Mouse (Mus musculus) neural tube, embryonic 15.5 days (tissue): ENCODE measurements at regions not wholly inside any gene's neighbourhood (a gene's known extent, or its start where the extent isn't known, plus 50 kb on each side); places are given as distances from the start of the nearest gene placed in this dataset.

Experiments used
- ATAC-seq: fragments of 200-750 bp; cut with Nextera tagmentation; 2 replicates; pipeline ENCODE4 v1.8.0; 2017; ENCODE audit warnings: mild to moderate bottlenecking, moderate TSS enrichment, moderate library complexity; ENCODE audit not compliant: low FRiP score
- H3K27ac ChIP-seq: fragments of 300-500 bp; sonication (generic); replicated peaks from 2 replicates; pipeline ENCODE4 v1.5.1; 2015; ENCODE audit warnings: mild to moderate bottlenecking, inconsistent platforms
- H3K27me3 ChIP-seq: fragments of 300-500 bp; sonication (generic); replicated peaks from 2 replicates; pipeline ENCODE4 v1.6.1; 2015; ENCODE audit warnings: inconsistent platforms
- H3K36me3 ChIP-seq: fragments of 300-500 bp; sonication (generic); 2 replicates; pipeline ENCODE4 v1.6.1; 2015; ENCODE audit warnings: inconsistent platforms
- H3K4me1 ChIP-seq: fragments of 300-500 bp; sonication (generic); 2 replicates; pipeline ENCODE4 v1.6.1; 2015; ENCODE audit warnings: inconsistent platforms
- H3K4me2 ChIP-seq: fragments of 300-500 bp; sonication (generic); 2 replicates; pipeline ENCODE4 v1.6.1; 2015; ENCODE audit warnings: inconsistent platforms, mild to moderate bottlenecking, moderate library complexity
- H3K4me3 ChIP-seq: fragments of 300-500 bp; sonication (generic); replicated peaks from 2 replicates; pipeline ENCODE4 v1.5.1; 2015; ENCODE audit warnings: mild to moderate bottlenecking, inconsistent platforms
- H3K9ac ChIP-seq: fragments of 300-500 bp; sonication (generic); replicated peaks from 2 replicates; pipeline ENCODE4 v1.6.1; 2015; ENCODE audit warnings: mild to moderate bottlenecking, inconsistent platforms
- H3K9me3 ChIP-seq: fragments of 300-500 bp; sonication (generic); replicated peaks from 2 replicates; pipeline ENCODE4 v1.6.1; 2016; ENCODE audit warnings: inconsistent platforms
- WGBS: fragments of 180-500 bp; shearing (Covaris S2); methylation state at CpG from one replicate; pipeline ENCODE4 v1.1.7; 2015; ENCODE audit warnings: mixed read lengths; 5-methylcytosine and 5-hydroxymethylcytosine counted together

GRCm38 (mm10) chr13:79320146-79320545 lies 1120.6 kb upstream of the Nr2f1 start:
- Histone ChIP-seq H3K27me3 (no peaks in the 10 kb centered on the region), H3K4me2 (no peak overlapping the region), H3K27ac (no peak overlapping the region), H3K4me1 (no peaks in the 10 kb centered on the region), H3K9me3 (no peaks in the 10 kb centered on the region), H3K4me3 (no peak overlapping the region), H3K36me3 (no peaks in the 10 kb centered on the region), H3K9ac (no peak overlapping the region)
- no peak for ATAC-seq
- WGBS, result 65% methylated on average over 2 of the region's 2 CpGs

DNA sequence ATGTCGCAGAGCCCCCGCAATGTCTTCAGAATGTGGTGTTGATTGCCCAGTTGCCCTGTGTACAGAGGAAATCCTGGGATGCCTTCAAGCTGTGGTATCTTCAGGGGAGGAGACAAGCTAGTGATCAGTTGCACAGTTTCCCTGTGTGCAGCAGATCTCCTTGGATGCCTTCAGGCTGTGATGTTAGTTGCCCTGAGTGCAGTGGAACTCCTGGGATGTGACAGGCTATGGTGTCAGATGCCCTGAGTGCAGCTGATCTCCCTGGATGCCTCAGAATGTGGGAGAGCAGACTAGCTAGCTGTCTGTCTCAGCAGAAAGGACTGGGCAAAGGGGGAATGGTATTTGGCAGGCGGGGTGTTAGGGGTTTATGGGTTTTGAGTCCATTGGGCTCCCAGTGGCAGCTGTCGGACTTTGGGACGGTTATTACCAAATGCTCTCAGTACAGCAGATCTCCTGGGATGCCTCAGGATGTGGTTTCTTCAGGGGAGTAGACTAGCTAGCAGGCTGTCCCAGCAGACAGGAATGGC lies 1110.1 kb upstream of the Nr2f1 start:
- H3K36me3 ChIP-seq, result no peaks in the 10 kb centered on the region
- H3K27ac ChIP-seq, result no peak overlapping the region

GRCm38 (mm10) chr13:79297225-79297710 lies 1097.7 kb upstream of the Nr2f1 start:
- no peak overlapping the region for H3K4me3 ChIP-seq
- no peak for ATAC-seq
- H3K4me1 ChIP-seq, result no peaks in the 10 kb centered on the region
- H3K36me3 ChIP-seq, result no peaks in the 10 kb centered on the region
- H3K9ac ChIP-seq, result no peak overlapping the region
- no peaks in the 10 kb centered on the region for H3K9me3 ChIP-seq
- no peak overlapping the region for H3K27ac ChIP-seq
- no peak overlapping the region for H3K4me2 ChIP-seq
- no peaks in the 10 kb centered on the region for H3K27me3 ChIP-seq
- 32% methylated on average over 6 of the region's 6 CpGs for WGBS

More for the DNA sequence above, 1110.1 kb upstream of the Nr2f1 start:
- H3K4me1 ChIP-seq, result no peaks in the 10 kb centered on the region
- 87% methylated on average over 5 of the region's 5 CpGs for WGBS
- ATAC-seq, result no peak
- H3K4me2 ChIP-seq, result no peak overlapping the region
- H3K27me3 ChIP-seq, result no peaks in the 10 kb centered on the region
- no peaks in the 10 kb centered on the region for H3K9me3 ChIP-seq
- no peak overlapping the region for H3K9ac ChIP-seq
- H3K4me3 ChIP-seq, result no peak overlapping the region

GRCm38 (mm10) chr13:79288022-79288421 lies 1088.5 kb upstream of the Nr2f1 start:
- Histone ChIP-seq H3K9ac (no peak overlapping the region), H3K9me3 (no peaks in the 10 kb centered on the region), H3K36me3 (no peaks in the 10 kb centered on the region), H3K4me3 (no peak overlapping the region), H3K4me1 (no peaks in the 10 kb centered on the region), H3K27ac (no peak overlapping the region), H3K4me2 (no peak overlapping the region), H3K27me3 (no peaks in the 10 kb centered on the region)
- 98% methylated on average over 1 of the region's 1 CpGs for WGBS
- ATAC-seq, result no peak

DNA sequence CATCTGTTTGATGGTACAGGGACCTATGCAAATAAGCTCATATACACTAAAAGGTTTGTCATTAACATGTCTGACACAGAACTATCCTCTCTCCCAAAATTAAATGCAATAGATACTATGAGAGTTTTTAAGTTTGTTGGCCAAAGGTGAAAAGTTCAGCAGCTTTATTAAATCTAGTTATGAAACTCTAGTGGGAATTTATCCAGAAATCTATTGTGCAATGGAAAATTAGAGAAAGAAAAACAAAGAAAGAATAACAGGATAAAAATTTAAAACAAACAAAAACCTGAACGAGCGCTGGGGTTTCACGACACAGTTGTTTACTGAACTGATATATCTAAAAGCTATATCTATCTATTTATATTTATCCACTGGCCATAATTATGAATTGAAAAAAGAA lies 1086.6 kb upstream of the Nr2f1 start:
- Histone ChIP-seq H3K27me3 (no peaks in the 10 kb centered on the region), H3K9ac (no peak overlapping the region), H3K27ac (no peak overlapping the region), H3K4me1 (no peaks in the 10 kb centered on the region), H3K4me3 (no peak overlapping the region), H3K4me2 (no peak overlapping the region), H3K9me3 (no peaks in the 10 kb centered on the region), H3K36me3 (no peaks in the 10 kb centered on the region)
- ATAC-seq, result no peak
- 95% methylated on average over 3 of the region's 3 CpGs for WGBS

GRCm38 (mm10) chr13:79285478-79285877 lies 1085.9 kb upstream of the Nr2f1 start:
- no peak overlapping the region for H3K27ac ChIP-seq
- no peak for ATAC-seq
- H3K4me1 ChIP-seq, result no peaks in the 10 kb centered on the region
- no peak overlapping the region for H3K4me2 ChIP-seq
- no peaks in the 10 kb centered on the region for H3K27me3 ChIP-seq
- 4% methylated on average over 2 of the region's 2 CpGs for WGBS
- no peaks in the 10 kb centered on the region for H3K36me3 ChIP-seq
- H3K9me3 ChIP-seq, result no peaks in the 10 kb centered on the region
- H3K9ac ChIP-seq, result no peak overlapping the region
- no peak overlapping the region for H3K4me3 ChIP-seq

DNA sequence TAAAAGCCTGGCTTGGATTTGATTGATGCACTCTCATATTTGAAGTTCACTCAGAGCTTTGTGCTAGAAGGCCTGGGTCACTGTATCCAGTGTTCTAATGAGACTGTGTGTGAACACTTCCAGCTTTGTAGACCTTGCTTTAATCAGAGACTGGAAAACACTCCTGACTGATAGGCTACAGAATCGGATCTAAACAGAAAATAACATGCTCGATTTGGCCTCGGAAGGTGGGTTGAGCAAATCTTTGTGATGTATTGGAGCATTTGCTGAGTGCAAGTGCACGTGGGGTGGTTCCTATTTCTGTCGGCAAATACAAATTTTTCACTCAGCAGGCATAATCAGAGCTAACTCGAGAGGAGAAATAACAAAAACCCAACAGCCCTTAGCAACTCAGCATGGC lies 1078.2 kb upstream of the Nr2f1 start:
- 36% methylated on average over 6 of the region's 6 CpGs for WGBS
- H3K9me3 ChIP-seq, result no peaks in the 10 kb centered on the region
- no peak overlapping the region for H3K9ac ChIP-seq
- no peak overlapping the region for H3K27ac ChIP-seq
- peak overlapping the region; percentile 25; the same call in 1 of the 2 replicates for H3K4me2 ChIP-seq
- no peaks in the 10 kb centered on the region for H3K36me3 ChIP-seq
- peaks cover 4% of the 10 kb centered on the region; the same call in 1 of the 2 replicates for H3K4me1 ChIP-seq
- peak; percentile 41; the same call in 1 of the 2 replicates for ATAC-seq
- H3K4me3 ChIP-seq, result no peak overlapping the region
- H3K27me3 ChIP-seq, result no peaks in the 10 kb centered on the region

- no peak overlapping the region for H3K27ac ChIP-seq
- ATAC-seq, result no peak
Measured at GRCm38 (mm10) chr13:79277313-79277712, 1077.8 kb upstream of the Nr2f1 start.

DNA sequence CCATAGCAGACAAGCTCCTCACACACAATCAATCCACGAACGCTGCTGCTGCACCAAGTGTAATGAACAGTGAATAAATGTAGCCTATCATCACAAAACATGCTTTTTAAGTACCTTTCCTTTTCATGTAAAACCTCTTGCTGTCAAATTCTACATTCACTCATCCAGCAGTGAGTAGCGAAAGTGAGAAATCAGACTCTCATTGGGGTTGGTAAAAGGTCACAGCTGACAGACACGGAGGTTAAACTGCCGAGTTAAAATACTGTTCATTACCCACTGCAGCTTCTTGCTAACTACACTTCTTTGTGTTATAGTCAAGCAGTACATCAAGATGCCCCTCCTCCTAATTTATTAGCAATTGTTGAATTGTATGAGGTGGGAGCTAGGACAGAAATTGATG lies 1055.8 kb upstream of the Nr2f1 start:
- H3K4me2 ChIP-seq, result no peak overlapping the region
- ATAC-seq, result no peak
- no peaks in the 10 kb centered on the region for H3K36me3 ChIP-seq
- no peak overlapping the region for H3K9ac ChIP-seq
- H3K27ac ChIP-seq, result no peak overlapping the region
- H3K9me3 ChIP-seq, result no peaks in the 10 kb centered on the region
- H3K27me3 ChIP-seq, result no peaks in the 10 kb centered on the region
- H3K4me1 ChIP-seq, result peaks cover 5% of the 10 kb centered on the region; the same call in 1 of the 2 replicates
- H3K4me3 ChIP-seq, result no peak overlapping the region
- WGBS, result 13% methylated on average over 5 of the region's 5 CpGs

More at GRCm38 (mm10) chr13:79277313-79277712, 1077.8 kb upstream of the Nr2f1 start:
- no peak overlapping the region for H3K9ac ChIP-seq
- no peak overlapping the region for H3K4me3 ChIP-seq
- peaks cover 4% of the 10 kb centered on the region; the same call in 1 of the 2 replicates for H3K4me1 ChIP-seq
- H3K4me2 ChIP-seq, result 0 out of 2 replicates have a peak overlapping the region, but pooled peaks have one; percentile 25
- no peaks in the 10 kb centered on the region for H3K9me3 ChIP-seq
- H3K27me3 ChIP-seq, result no peaks in the 10 kb centered on the region
- WGBS, result 48% methylated on average over 7 of the region's 7 CpGs
- no peaks in the 10 kb centered on the region for H3K36me3 ChIP-seq

DNA sequence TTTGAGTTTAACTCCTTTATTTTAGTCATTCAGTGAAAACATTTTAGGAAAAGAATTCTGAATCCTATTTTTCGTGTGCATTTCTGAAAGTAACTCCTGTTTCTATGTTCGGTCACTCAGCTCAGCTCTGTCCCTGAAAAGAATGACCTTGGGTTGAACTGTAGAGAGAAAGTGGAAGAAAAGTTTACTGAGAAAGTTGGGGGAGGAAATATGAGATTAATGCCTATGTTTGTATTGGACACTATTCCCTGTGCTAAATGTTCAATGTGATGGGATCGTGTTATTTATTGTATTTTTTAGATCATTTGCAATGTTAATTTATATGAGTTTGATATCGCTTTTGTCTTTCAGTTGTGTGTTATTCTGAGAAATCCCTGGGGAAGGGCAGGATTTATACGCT lies 1052.8 kb upstream of the Nr2f1 start:
- H3K9ac ChIP-seq, result no peak overlapping the region
- H3K27ac ChIP-seq, result no peak overlapping the region
- no peak for ATAC-seq
- WGBS, result 19% methylated on average over 5 of the region's 5 CpGs
- peaks cover 5% of the 10 kb centered on the region; the same call in 1 of the 2 replicates for H3K4me1 ChIP-seq
- H3K9me3 ChIP-seq, result no peaks in the 10 kb centered on the region
- H3K4me2 ChIP-seq, result no peak overlapping the region
- no peaks in the 10 kb centered on the region for H3K27me3 ChIP-seq
- no peaks in the 10 kb centered on the region for H3K36me3 ChIP-seq
- no peak overlapping the region for H3K4me3 ChIP-seq

DNA sequence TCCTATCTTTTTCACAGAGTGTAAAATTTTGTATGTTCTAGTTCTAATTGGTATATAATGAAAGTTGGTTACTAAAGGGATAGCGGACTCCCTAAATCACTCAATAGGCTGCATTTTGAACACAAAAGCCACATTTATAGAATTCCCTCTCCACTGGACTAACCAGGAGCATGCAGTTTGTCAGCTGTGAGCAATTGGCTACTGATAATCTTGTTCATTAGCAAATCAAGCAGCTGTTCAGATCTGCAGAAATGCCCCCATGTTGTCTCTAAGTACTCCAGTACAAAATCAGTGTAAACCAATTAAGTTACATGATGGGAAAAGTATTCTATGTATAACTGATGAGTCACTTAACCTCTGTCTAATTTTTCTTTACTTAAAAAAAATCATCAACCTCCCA lies 1051.7 kb upstream of the Nr2f1 start:
- no peak overlapping the region for H3K27ac ChIP-seq
- H3K4me2 ChIP-seq, result no peak overlapping the region
- H3K36me3 ChIP-seq, result no peaks in the 10 kb centered on the region
- 51% methylated on average over 1 of the region's 1 CpGs for WGBS
- ATAC-seq, result no peak
- no peaks in the 10 kb centered on the region for H3K27me3 ChIP-seq
- no peak overlapping the region for H3K9ac ChIP-seq
- H3K4me3 ChIP-seq, result no peak overlapping the region
- no peaks in the 10 kb centered on the region for H3K9me3 ChIP-seq
- peaks cover 5% of the 10 kb centered on the region; the same call in 1 of the 2 replicates for H3K4me1 ChIP-seq
